Mouse (Mus musculus): ENCODE results near the gene Pitx3.
"Not testable (repeated sequence)": the region's sequence is repeated elsewhere in the genome, so short reads cannot be mapped to it uniquely, and the experiment has no call there.

Pitx3 gene

GRCm38 (mm10) chr19:46131694-46132525 is 16.2 kb downstream of the Pitx3 start, which contains the start of gene Elovl3:
TSS of gene Elovl3 (plus strand) at chr19:46131897.
- no peak for DNase-seq (ENCODE audit: low read depth, low spot score)

GRCm38 (mm10) chr19:46131283-46131682 is 16.8 kb downstream of the Pitx3 start:
- DNase-seq (ENCODE audit: low read depth, low spot score): no peak

GRCm38 (mm10) chr19:46129737-46130136 is 18.4 kb downstream of the Pitx3 start:
- DNase-seq (ENCODE audit: low read depth, low spot score): not testable (repeated sequence)

GRCm38 (mm10) chr19:46126301-46126700 is 21.8 kb downstream of the Pitx3 start:
- no peak for DNase-seq (ENCODE audit: low read depth, low spot score)

GRCm38 (mm10) chr19:46124651-46125050 is 23.5 kb downstream of the Pitx3 start:
- DNase-seq (ENCODE audit: low read depth, low spot score): no peak

- no peak for DNase-seq (ENCODE audit: low read depth, low spot score)
Observed at GRCm38 (mm10) chr19:46123876-46124275, 24.2 kb downstream of the Pitx3 start.

GRCm38 (mm10) chr19:46120872-46121271 is 27.3 kb downstream of the Pitx3 start:
- no peak for DNase-seq (ENCODE audit: low read depth, low spot score)

- no peak for DNase-seq (ENCODE audit: low read depth, low spot score)
Observed at GRCm38 (mm10) chr19:46119458-46119857, 28.7 kb downstream of the Pitx3 start.

GRCm38 (mm10) chr19:46114617-46115016 is 33.5 kb downstream of the Pitx3 start:
- no peak for DNase-seq (ENCODE audit: low read depth, low spot score)

- no peak for DNase-seq (ENCODE audit: low read depth, low spot score)
Observed at GRCm38 (mm10) chr19:46110781-46111180, 37.3 kb downstream of the Pitx3 start.

GRCm38 (mm10) chr19:46110214-46110613 is 37.9 kb downstream of the Pitx3 start:
- no peak for DNase-seq (ENCODE audit: low read depth, low spot score)

GRCm38 (mm10) chr19:46104187-46104557 is 44.0 kb downstream of the Pitx3 start:
- no peak for DNase-seq (ENCODE audit: low read depth, low spot score)

GRCm38 (mm10) chr19:46103437-46104186 is 44.5 kb downstream of the Pitx3 start:
- no peak for DNase-seq (ENCODE audit: low read depth, low spot score)

GRCm38 (mm10) chr19:46099561-46099960 is 48.6 kb downstream of the Pitx3 start:
- DNase-seq (ENCODE audit: low read depth, low spot score): no peak

- DNase-seq (ENCODE audit: low read depth, low spot score): no peak
Observed at GRCm38 (mm10) chr19:46096396-46096795, 51.7 kb downstream of the Pitx3 start.

GRCm38 (mm10) chr19:46095291-46095690 is 52.8 kb downstream of the Pitx3 start:
- DNase-seq (ENCODE audit: low read depth, low spot score): no peak

GRCm38 (mm10) chr19:46094144-46094543 is 54.0 kb downstream of the Pitx3 start:
- no peak for DNase-seq (ENCODE audit: low read depth, low spot score)

GRCm38 (mm10) chr19:46091641-46092040 is 56.5 kb downstream of the Pitx3 start:
- DNase-seq (ENCODE audit: low read depth, low spot score): no peak

GRCm38 (mm10) chr19:46087871-46088270 is 60.3 kb downstream of the Pitx3 start:
- DNase-seq (ENCODE audit: low read depth, low spot score): no peak

- peak; percentile 63 for DNase-seq (ENCODE audit: low read depth, low spot score)
Observed at GRCm38 (mm10) chr19:46086337-46086736, 61.8 kb downstream of the Pitx3 start.
